Mouse (Mus musculus) ES-Bruce4 (cell line): ENCODE measurements at regions not wholly inside any gene's neighbourhood (a gene's known extent, or its start where the extent isn't known, plus 50 kb on each side); places are given as distances from the start of the nearest gene placed in this dataset.

Experiments
- H3K27ac ChIP-seq: 2 replicates; pipeline ENCODE4 v1.5.1; 2012; ENCODE audit warnings: low read length, inconsistent platforms; ENCODE audit not compliant: insufficient read depth
- H3K27me3 ChIP-seq: 2 replicates; pipeline ENCODE4 v1.6.1; 2012; ENCODE audit warnings: mild to moderate bottlenecking, low read length, inconsistent platforms; ENCODE audit not compliant: control insufficient read depth, poor library complexity, insufficient read depth, severe bottlenecking
- H3K36me3 ChIP-seq: 2 replicates; pipeline ENCODE4 v1.6.1; 2012; ENCODE audit warnings: inconsistent platforms, mild to moderate bottlenecking, low read length, moderate library complexity; ENCODE audit not compliant: control insufficient read depth, poor library complexity, insufficient read depth, severe bottlenecking
- H3K4me1 ChIP-seq: one replicate; pipeline ENCODE4 v1.8.1; 2011; ENCODE audit warnings: low read length; ENCODE audit not compliant: control insufficient read depth, insufficient read depth
- H3K4me3 ChIP-seq: 2 replicates; pipeline ENCODE4 v1.5.1; 2011; ENCODE audit warnings: low read depth, mild to moderate bottlenecking, low read length
- H3K9ac ChIP-seq: 2 replicates; pipeline ENCODE4 v1.6.1; 2012; ENCODE audit warnings: low read depth, mild to moderate bottlenecking, inconsistent platforms; ENCODE audit not compliant: poor library complexity, severe bottlenecking
- H3K9me3 ChIP-seq: replicated peaks from 2 replicates; pipeline ENCODE4 v1.6.1; 2012; ENCODE audit warnings: mild to moderate bottlenecking, low read length, inconsistent platforms; ENCODE audit not compliant: control insufficient read depth, poor library complexity, insufficient read depth, severe bottlenecking
- CTCF ChIP-seq: IDR thresholded peaks from one replicate; pipeline ENCODE4 v1.8.1; 2011; ENCODE audit warnings: low read depth, low read length
- EP300 ChIP-seq: IDR thresholded peaks from 2 replicates; pipeline ENCODE4 v1.6.1; 2011; ENCODE audit warnings: low read depth, low read length; ENCODE audit not compliant: insufficient read depth
- POLR2A ChIP-seq: IDR thresholded peaks from one replicate; pipeline ENCODE4 v1.8.1; 2011; ENCODE audit warnings: low read length; ENCODE audit not compliant: insufficient read depth

DNA sequence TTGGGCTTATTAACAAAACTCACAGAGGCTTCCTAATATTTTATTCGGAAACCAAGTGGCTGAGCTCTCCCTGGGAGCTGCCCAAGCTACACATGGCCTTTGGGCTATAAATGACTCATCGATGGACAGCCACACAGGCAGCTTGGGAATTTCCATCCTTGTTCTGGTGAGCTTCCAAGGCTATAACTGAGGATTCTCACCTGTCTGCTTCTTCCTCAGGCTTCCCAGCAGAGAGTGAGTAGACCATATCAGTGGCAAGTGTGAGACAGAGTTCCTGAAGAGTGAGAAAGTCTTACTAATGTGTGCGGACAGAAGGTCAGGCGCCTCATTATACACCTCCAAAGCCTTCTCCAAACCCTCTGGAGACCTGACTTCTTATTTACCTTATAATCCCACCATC, 202.5 kb downstream of the Nfkbiz start:
- H3K4me1 ChIP-seq, result no peaks in the 10 kb centered on the region
- no peak overlapping the region for H3K4me3 ChIP-seq
- H3K36me3 ChIP-seq, result no peaks in the 10 kb centered on the region
- no peak overlapping the region for H3K27ac ChIP-seq
- TF ChIP-seq EP300 (no peak), POLR2A (no peak), CTCF (no peak)
- H3K9ac ChIP-seq, result no peak overlapping the region
- H3K27me3 ChIP-seq, result no peaks in the 10 kb centered on the region; the same call in 1 of the 2 replicates
- H3K9me3 ChIP-seq, result no peaks in the 10 kb centered on the region

DNA sequence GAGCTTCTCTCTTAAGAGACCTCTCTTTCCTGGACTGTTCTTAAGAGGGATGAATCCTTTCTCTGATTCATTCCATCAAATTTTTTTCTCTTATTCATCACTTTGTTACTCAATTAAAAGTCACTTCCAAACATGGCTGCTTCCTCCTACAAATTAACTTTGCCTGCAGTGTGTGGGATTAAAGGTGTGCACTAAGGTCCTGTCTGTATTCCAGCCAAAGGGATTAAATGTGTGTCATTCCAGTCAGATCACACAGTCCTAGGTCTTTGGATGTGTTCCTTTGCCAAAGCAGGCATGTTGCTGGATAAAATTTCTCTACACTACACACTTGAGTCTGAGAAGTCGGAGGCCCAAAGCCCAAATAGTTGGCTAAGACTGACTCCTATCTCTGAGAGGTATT, 204.0 kb downstream of the Nfkbiz start:
- Histone ChIP-seq H3K27me3 (no peaks in the 10 kb centered on the region; the same call in 1 of the 2 replicates), H3K4me1 (no peaks in the 10 kb centered on the region), H3K9me3 (no peaks in the 10 kb centered on the region), H3K4me3 (no peak overlapping the region), H3K27ac (no peak overlapping the region), H3K36me3 (no peaks in the 10 kb centered on the region), H3K9ac (no peak overlapping the region)
- TF ChIP-seq CTCF, result no peak
- no peak for TF ChIP-seq EP300
- TF ChIP-seq POLR2A, result no peak

DNA sequence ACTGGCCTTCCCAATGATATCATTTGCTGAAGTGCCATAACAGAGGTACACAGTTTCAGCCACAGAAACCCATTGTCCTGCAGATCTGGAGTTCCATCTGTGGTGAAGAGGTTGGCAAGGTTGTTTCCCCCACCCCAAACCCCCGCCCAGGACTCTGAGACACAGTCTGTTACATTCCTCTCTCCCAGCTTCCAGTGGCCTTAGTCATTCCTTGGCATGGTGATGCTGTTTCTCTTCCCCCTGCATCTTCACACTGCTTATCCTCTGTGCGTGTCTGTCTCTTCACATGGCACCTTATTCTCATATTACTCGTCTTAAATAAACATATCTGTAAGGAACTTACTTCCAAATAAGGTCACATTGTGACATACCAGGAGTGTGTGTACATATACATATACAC, 206.5 kb downstream of the Nfkbiz start:
- Histone ChIP-seq H3K36me3 (no peaks in the 10 kb centered on the region), H3K4me3 (no peak overlapping the region), H3K9me3 (no peaks in the 10 kb centered on the region), H3K4me1 (peaks cover 1% of the 10 kb centered on the region), H3K27me3 (no peaks in the 10 kb centered on the region; the same call in 1 of the 2 replicates), H3K9ac (no peak overlapping the region), H3K27ac (no peak overlapping the region)
- no peak for TF ChIP-seq CTCF
- TF ChIP-seq EP300, result no peak
- no peak for TF ChIP-seq POLR2A

DNA sequence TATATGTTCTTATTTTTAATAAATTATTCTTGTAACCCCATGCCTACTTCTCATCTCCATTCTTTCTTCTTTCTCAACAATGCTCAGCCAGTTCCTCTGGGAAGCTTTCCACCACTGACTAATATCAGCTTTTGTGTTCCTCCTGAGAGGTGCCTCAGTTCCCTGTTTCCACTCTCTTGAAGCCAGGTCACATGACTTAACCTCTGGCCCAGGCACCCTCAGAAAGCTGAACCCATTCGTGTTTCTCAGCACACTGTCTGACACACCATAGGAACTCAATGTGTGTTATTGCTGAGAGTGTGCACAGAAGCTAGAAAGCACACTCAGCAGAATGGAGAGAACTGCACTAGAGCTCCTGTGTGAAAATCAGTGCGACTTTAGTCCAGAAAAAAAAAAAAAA, 207.1 kb downstream of the Nfkbiz start:
- no peaks in the 10 kb centered on the region; the same call in 1 of the 2 replicates for H3K27me3 ChIP-seq
- H3K9ac ChIP-seq, result no peak overlapping the region
- no peak overlapping the region for H3K4me3 ChIP-seq
- no peak for TF ChIP-seq EP300
- no peak for TF ChIP-seq CTCF
- TF ChIP-seq POLR2A, result no peak
- H3K36me3 ChIP-seq, result no peaks in the 10 kb centered on the region
- H3K9me3 ChIP-seq, result no peaks in the 10 kb centered on the region
- H3K27ac ChIP-seq, result no peak overlapping the region
- H3K4me1 ChIP-seq, result peaks cover 2% of the 10 kb centered on the region

DNA sequence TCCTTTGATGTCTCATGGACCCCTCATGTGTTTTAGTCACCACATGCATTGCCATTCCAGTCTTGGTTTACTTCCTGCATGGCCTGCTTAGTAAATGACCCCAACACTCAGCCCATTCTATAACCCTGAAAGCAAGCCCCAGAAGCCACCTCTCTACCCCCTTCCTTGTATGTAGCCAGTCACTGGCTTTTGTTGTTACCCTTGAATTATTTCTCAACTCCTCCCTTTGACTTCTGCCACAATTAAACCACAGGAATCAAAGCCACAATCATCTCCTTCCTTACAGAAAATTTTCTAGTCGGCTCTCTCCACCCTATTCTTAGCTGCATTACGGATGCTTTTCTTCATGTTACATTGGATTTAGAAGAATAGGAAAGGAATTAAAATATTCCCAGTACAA, 207.7 kb downstream of the Nfkbiz start:
- no peak for TF ChIP-seq POLR2A
- no peak for TF ChIP-seq EP300
- TF ChIP-seq CTCF, result no peak
- no peak overlapping the region for H3K9ac ChIP-seq
- H3K4me3 ChIP-seq, result no peak overlapping the region
- no peaks in the 10 kb centered on the region for H3K36me3 ChIP-seq
- H3K27me3 ChIP-seq, result no peaks in the 10 kb centered on the region; the same call in 1 of the 2 replicates
- H3K27ac ChIP-seq, result no peak overlapping the region
- no peaks in the 10 kb centered on the region; the same call in 1 of the 2 replicates for H3K9me3 ChIP-seq
- H3K4me1 ChIP-seq, result peaks cover 2% of the 10 kb centered on the region

DNA sequence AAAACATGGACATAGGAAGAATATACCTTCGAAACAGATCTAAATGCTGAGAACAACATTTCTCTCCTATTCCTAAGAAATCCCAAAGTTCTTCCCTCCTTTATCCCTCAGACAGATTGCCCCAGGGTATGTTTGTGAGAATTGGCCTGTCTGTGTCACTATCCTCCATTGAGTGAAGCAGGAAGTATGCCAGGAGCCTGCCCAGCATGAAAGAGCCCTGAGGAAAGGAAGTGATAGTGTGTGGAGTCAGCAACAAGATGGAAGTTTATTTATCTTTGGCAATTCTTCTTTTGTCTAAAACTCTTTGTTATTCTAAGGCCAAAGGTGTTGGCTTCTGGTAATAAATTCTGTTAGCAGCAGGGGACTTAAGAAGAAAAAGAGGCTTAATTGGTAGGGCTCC, 211.2 kb downstream of the Nfkbiz start:
- Histone ChIP-seq H3K36me3 (no peaks in the 10 kb centered on the region), H3K27me3 (0 out of 2 replicates have a peak, but pooled peaks cover 1% of the 10 kb centered on the region), H3K9me3 (no peaks in the 10 kb centered on the region; the same call in 1 of the 2 replicates), H3K9ac (no peak overlapping the region), H3K4me3 (no peak overlapping the region), H3K4me1 (peaks cover 2% of the 10 kb centered on the region), H3K27ac (no peak overlapping the region)
- TF ChIP-seq EP300 (no peak), POLR2A (no peak), CTCF (no peak)
